Mouse (Mus musculus) heart, adult 2 months (tissue): ENCODE data around the gene 6330409D20Rik. TPM values are rescaled to one million over a fixed set of nuclear protein-coding genes. Genes with fewer than 3 reads are reported as not detected.

Experiments
- DNase-seq, 2 experiments: peaks; one replicate each; pipeline ENCODE4 v3.0.0; 2021
- H3K27ac ChIP-seq: fragments of 200-600 bp; 2 replicates; pipeline ENCODE4 v1.8.1; 2022
- H3K27me3 ChIP-seq: fragments of 200-500 bp; 2 replicates; pipeline ENCODE4 v1.6.1; 2012; ENCODE audit warnings: mild to moderate bottlenecking, low read length, inconsistent platforms, mixed read lengths; ENCODE audit not compliant: control insufficient read depth, insufficient read depth
- H3K36me3 ChIP-seq: fragments of 200-500 bp; 2 replicates; pipeline ENCODE4 v1.6.1; 2012; ENCODE audit warnings: low read length, inconsistent platforms; ENCODE audit not compliant: control insufficient read depth, insufficient read depth
- H3K4me1 ChIP-seq: fragments of 200-500 bp; 2 replicates; pipeline ENCODE4 v1.6.1; 2011; ENCODE audit warnings: low read length; ENCODE audit not compliant: control insufficient read depth, insufficient read depth
- H3K4me3 ChIP-seq: fragments of 200-600 bp; 2 replicates; pipeline ENCODE4 v1.8.1; 2022
- H3K79me2 ChIP-seq: fragments of 200-500 bp; replicated peaks from 2 replicates; pipeline ENCODE4 v1.6.1; 2012; ENCODE audit warnings: mild to moderate bottlenecking, inconsistent platforms, low read length, moderate library complexity, mixed read lengths; ENCODE audit not compliant: control insufficient read depth, insufficient read depth
- H3K9ac ChIP-seq: fragments of 200-500 bp; 2 replicates; pipeline ENCODE4 v1.6.1; 2012; ENCODE audit warnings: low read depth, mild to moderate bottlenecking, control low read depth, inconsistent platforms, low read length, mixed read lengths
- CTCF ChIP-seq: fragments of 200-600 bp; IDR thresholded peaks from 2 replicates; pipeline ENCODE4 v1.8.1; 2022; ENCODE audit warnings: antibody characterized with exemption, mild to moderate bottlenecking, moderate library complexity
- EP300 ChIP-seq: fragments of 200-500 bp; IDR thresholded peaks from 2 replicates; pipeline ENCODE4 v1.6.1; 2011; ENCODE audit warnings: low read depth, low read length, control low read depth; ENCODE audit not compliant: insufficient read depth
- POLR2A ChIP-seq: fragments of 200-500 bp; IDR thresholded peaks from 2 replicates; pipeline ENCODE4 v1.6.1; 2011; ENCODE audit warnings: mild to moderate bottlenecking, low read depth, low read length, control low read depth; ENCODE audit not compliant: insufficient read depth
- WGBS: fragments of 180-500 bp; shearing (Covaris S2); methylation state at CpG from one replicate; pipeline ENCODE4 v1.1.7; 2018; 5-methylcytosine and 5-hydroxymethylcytosine counted together
- intact Hi-C: fragments of 180-260 bp; cut with DNase I; formaldehyde crosslinking; loops from one replicate; pipeline ENCODE4 v1.15.1; 2025
- polyA plus RNA-seq: library from polyadenylated mRNA; depleted of rRNA; stranded (reverse); fragments of >200 nt; gene quantifications from 2 replicates; pipeline ENCODE4 v1.2.3, GENCODE M21; 2012
- total RNA-seq, 2 experiments: library from RNA; stranded (reverse); gene quantifications; 2 replicates each; pipeline ENCODE4 v1.2.3; 2021

6330409D20Rik gene
- total and polyA plus RNA-seq, 3 experiments: not detected

GRCm38 (mm10) chr2:32727435-32727834 lies 13.4 kb downstream of the 6330409D20Rik start:
- Histone ChIP-seq H3K4me1 (peaks cover 9% of the 10 kb centered on the region), H3K27ac (peak overlapping the region; percentile 87), H3K9ac (peak overlapping the region; percentile 78), H3K36me3 (no peaks in the 10 kb centered on the region), H3K4me3 (peak overlapping the region; percentile 69), H3K27me3 (no peaks in the 10 kb centered on the region), H3K79me2 (no peaks in the 10 kb centered on the region)
- intact Hi-C loops: loop anchor here (1.0 kb wide), 1 partner anchor 13 kb away; no protein-coding TSS in a partner anchor
- DNase-seq: peak; percentile 94 to 96
- WGBS: under 1% methylated on average over 16 of the region's 16 CpGs
- TF ChIP-seq CTCF (no peak), POLR2A (peak; percentile 100), EP300 (peak; percentile 52; the same call in 1 of the 2 replicates)

GRCm38 (mm10) chr2:32724832-32725790 lies 15.7 kb downstream of the 6330409D20Rik start:
- intact Hi-C loops: no loop called here

GRCm38 (mm10) chr2:32724149-32724548 lies 16.7 kb downstream of the 6330409D20Rik start:
- Histone ChIP-seq H3K36me3 (no peaks in the 10 kb centered on the region), H3K27ac (no peak overlapping the region), H3K27me3 (no peaks in the 10 kb centered on the region), H3K9ac (no peak overlapping the region), H3K4me1 (peaks cover 3% of the 10 kb centered on the region), H3K79me2 (no peaks in the 10 kb centered on the region), H3K4me3 (no peak overlapping the region)
- TF ChIP-seq EP300 (no peak), POLR2A (no peak), CTCF (no peak)
- intact Hi-C loops: no loop called here
- 91% methylated on average over 4 of the region's 4 CpGs for WGBS
- DNase-seq: no peak

More at GRCm38 (mm10) chr2:32724832-32725790, 15.7 kb downstream of the 6330409D20Rik start:
- Histone ChIP-seq H3K9ac (no peak overlapping the region), H3K27ac (no peak overlapping the region), H3K4me1 (peaks cover 3% of the 10 kb centered on the region), H3K27me3 (no peaks in the 10 kb centered on the region), H3K36me3 (no peaks in the 10 kb centered on the region), H3K4me3 (no peak overlapping the region), H3K79me2 (no peaks in the 10 kb centered on the region)
- WGBS: 54% methylated on average over 16 of the region's 16 CpGs
- TF ChIP-seq POLR2A (no peak), EP300 (no peak), CTCF (no peak)
- DNase-seq: no peak

GRCm38 (mm10) chr2:32722581-32722980 lies 18.2 kb downstream of the 6330409D20Rik start:
- Histone ChIP-seq H3K4me1 (peaks cover 3% of the 10 kb centered on the region), H3K9ac (no peak overlapping the region), H3K79me2 (no peaks in the 10 kb centered on the region), H3K27ac (no peak overlapping the region), H3K27me3 (no peaks in the 10 kb centered on the region), H3K4me3 (no peak overlapping the region), H3K36me3 (no peaks in the 10 kb centered on the region)
- TF ChIP-seq POLR2A: no peak
- no peak for TF ChIP-seq EP300
- TF ChIP-seq CTCF: no peak
- 74% methylated on average over 3 of the region's 3 CpGs for WGBS
- intact Hi-C loops: no loop called here
- no peak for DNase-seq

GRCm38 (mm10) chr2:32722046-32722445 lies 18.8 kb downstream of the 6330409D20Rik start:
- no peaks in the 10 kb centered on the region for H3K36me3 ChIP-seq
- WGBS: 40% methylated on average over 6 of the region's 6 CpGs
- no peaks in the 10 kb centered on the region for H3K27me3 ChIP-seq
- no peak for DNase-seq
- H3K4me3 ChIP-seq: no peak overlapping the region
- no peak for TF ChIP-seq EP300
- no peak for TF ChIP-seq POLR2A
- intact Hi-C loops: no loop called here
- no peaks in the 10 kb centered on the region for H3K79me2 ChIP-seq
- no peak overlapping the region for H3K27ac ChIP-seq
- peaks cover 3% of the 10 kb centered on the region for H3K4me1 ChIP-seq
- H3K9ac ChIP-seq: no peak overlapping the region
